Mouse (Mus musculus): ENCODE measurements around the gene Fnbp1. TPM values are rescaled to one million over a fixed set of nuclear protein-coding genes. Genes with fewer than 3 reads are reported as not detected.

The Fnbp1 gene
- polyA plus RNA-seq, 1 experiment = 126 TPM

GRCm38 (mm10) chr2:31068246-31069113 is 73.3 kb downstream of the Fnbp1 start:
- peaks cover 4% of the 10 kb centered on the region; the same call in 1 of the 2 replicates for H3K4me1 ChIP-seq (ENCODE audit: control insufficient read depth, insufficient read depth, low read length)
- H3K27ac ChIP-seq (ENCODE audit: insufficient read depth, low read length) = peak overlapping the region; percentile 89
- no peak for TF ChIP-seq CTCF (IDR thresholded peaks at IDR 0.05; ENCODE audit: extremely low read depth, insufficient read depth, low read length)
- TF ChIP-seq POLR2A (IDR thresholded peaks at IDR 0.05; ENCODE audit: extremely low read depth, insufficient read depth, low read length) = no peak
- no peak overlapping the region for H3K4me3 ChIP-seq (ENCODE audit: insufficient read depth, low read length)

GRCm38 (mm10) chr2:31067696-31068245 is 74.0 kb downstream of the Fnbp1 start:
- no peak for TF ChIP-seq CTCF (IDR thresholded peaks at IDR 0.05; ENCODE audit: extremely low read depth, insufficient read depth, low read length)
- H3K4me1 ChIP-seq (ENCODE audit: control insufficient read depth, insufficient read depth, low read length) = peaks cover 4% of the 10 kb centered on the region; the same call in 1 of the 2 replicates
- H3K27ac ChIP-seq (ENCODE audit: insufficient read depth, low read length) = peak overlapping the region; percentile 26
- no peak overlapping the region for H3K4me3 ChIP-seq (ENCODE audit: insufficient read depth, low read length)

DNA sequence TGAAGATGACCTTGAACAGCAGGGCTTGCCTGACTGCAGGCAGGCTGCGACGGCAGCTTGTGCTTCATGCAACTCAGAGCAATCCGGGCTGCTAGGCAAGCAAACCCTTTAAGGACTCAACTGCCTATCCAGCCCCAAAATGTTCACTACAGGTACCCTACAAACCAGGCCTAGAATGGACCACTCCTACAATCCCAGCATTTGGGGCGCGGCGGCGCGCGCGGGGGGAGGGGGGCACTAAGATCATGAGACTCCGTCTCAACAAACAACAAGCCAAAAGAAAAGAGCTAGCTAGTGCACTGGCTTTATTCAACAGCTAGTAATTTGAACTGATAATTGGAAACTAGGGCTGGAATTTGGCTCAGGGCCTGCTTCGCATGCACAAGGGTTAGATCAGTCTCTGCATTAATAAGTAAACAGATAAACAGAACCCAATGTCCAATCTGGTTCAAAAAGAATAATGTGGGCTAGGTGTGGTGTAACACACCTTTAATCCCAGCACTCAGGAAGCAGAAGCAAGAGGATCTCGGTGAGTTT is 74.7 kb downstream of the Fnbp1 start:
- no peak for TF ChIP-seq CTCF (IDR thresholded peaks at IDR 0.05; ENCODE audit: extremely low read depth, insufficient read depth, low read length)
- TF ChIP-seq POLR2A (IDR thresholded peaks at IDR 0.05; ENCODE audit: extremely low read depth, insufficient read depth, low read length) = no peak
- Histone ChIP-seq H3K27ac (ENCODE audit: insufficient read depth, low read length) (peak overlapping the region; percentile 26), H3K4me1 (ENCODE audit: control insufficient read depth, insufficient read depth, low read length) (peaks cover 5% of the 10 kb centered on the region; the same call in 1 of the 2 replicates), H3K4me3 (ENCODE audit: insufficient read depth, low read length) (no peak overlapping the region)

GRCm38 (mm10) chr2:31066019-31066789 is 75.6 kb downstream of the Fnbp1 start:
- H3K4me3 ChIP-seq (ENCODE audit: insufficient read depth, low read length) = no peak overlapping the region
- H3K27ac ChIP-seq (ENCODE audit: insufficient read depth, low read length) = peak overlapping the region; percentile 26
- peaks cover 5% of the 10 kb centered on the region; the same call in 1 of the 2 replicates for H3K4me1 ChIP-seq (ENCODE audit: control insufficient read depth, insufficient read depth, low read length)
- TF ChIP-seq POLR2A (IDR thresholded peaks at IDR 0.05; ENCODE audit: extremely low read depth, insufficient read depth, low read length) (no peak), CTCF (IDR thresholded peaks at IDR 0.05; ENCODE audit: extremely low read depth, insufficient read depth, low read length) (no peak)

GRCm38 (mm10) chr2:31061868-31062628 is 79.8 kb downstream of the Fnbp1 start:
- Histone ChIP-seq H3K4me1 (ENCODE audit: control insufficient read depth, insufficient read depth, low read length) (peaks cover 1% of the 10 kb centered on the region; the same call in 1 of the 2 replicates), H3K27ac (ENCODE audit: insufficient read depth, low read length) (no peak overlapping the region), H3K4me3 (ENCODE audit: insufficient read depth, low read length) (no peak overlapping the region)
- TF ChIP-seq POLR2A (IDR thresholded peaks at IDR 0.05; ENCODE audit: extremely low read depth, insufficient read depth, low read length) (no peak), CTCF (IDR thresholded peaks at IDR 0.05; ENCODE audit: extremely low read depth, insufficient read depth, low read length) (no peak)

- peaks cover 1% of the 10 kb centered on the region; the same call in 1 of the 2 replicates for H3K4me1 ChIP-seq (ENCODE audit: control insufficient read depth, insufficient read depth, low read length)
- TF ChIP-seq CTCF (IDR thresholded peaks at IDR 0.05; ENCODE audit: extremely low read depth, insufficient read depth, low read length) (no peak), POLR2A (IDR thresholded peaks at IDR 0.05; ENCODE audit: extremely low read depth, insufficient read depth, low read length) (no peak)
- H3K4me3 ChIP-seq (ENCODE audit: insufficient read depth, low read length) = no peak overlapping the region
- no peak overlapping the region for H3K27ac ChIP-seq (ENCODE audit: insufficient read depth, low read length)
Observed at GRCm38 (mm10) chr2:31060787-31061730, 80.7 kb downstream of the Fnbp1 start.

DNA sequence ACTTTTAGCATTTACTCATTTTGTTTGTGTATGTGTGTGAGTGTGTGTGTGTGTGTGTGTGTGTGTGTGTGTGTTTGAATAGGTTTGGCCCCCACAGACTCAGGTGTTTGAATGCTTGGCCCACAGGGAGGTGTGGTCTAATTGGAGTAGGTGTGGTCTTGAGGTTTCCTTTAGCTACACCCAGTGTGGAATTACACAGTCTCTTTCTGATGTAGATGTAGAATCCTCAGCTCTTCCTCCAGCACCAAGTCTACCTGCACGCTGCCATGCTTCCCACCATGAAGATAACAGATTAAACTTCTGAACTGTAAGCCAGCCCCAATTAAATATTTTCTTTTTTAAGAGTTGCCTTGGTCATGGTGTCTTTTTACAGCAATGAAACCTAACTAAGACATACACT is 81.5 kb downstream of the Fnbp1 start:
- no peak overlapping the region for H3K27ac ChIP-seq (ENCODE audit: insufficient read depth, low read length)

DNA sequence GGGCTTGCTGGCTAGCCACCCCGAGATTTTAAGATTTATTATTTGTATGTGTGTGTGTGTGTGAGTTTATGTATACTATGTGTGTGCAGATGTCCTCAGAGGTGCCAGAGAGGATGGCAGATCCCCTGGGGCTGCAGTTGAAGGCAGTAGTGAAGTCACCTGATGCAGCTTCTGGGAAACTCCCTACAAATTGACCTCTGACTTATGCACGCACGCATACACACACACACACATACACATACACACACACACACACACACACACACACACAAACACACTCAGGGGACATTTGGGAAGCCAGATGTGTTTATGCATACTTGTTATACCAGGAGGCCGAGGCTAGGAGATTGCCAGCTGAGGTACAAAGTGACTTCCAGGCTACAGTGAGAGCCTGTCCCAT is 83.4 kb downstream of the Fnbp1 start:
- TF ChIP-seq CTCF (IDR thresholded peaks at IDR 0.05; ENCODE audit: extremely low read depth, insufficient read depth, low read length) (no peak), POLR2A (IDR thresholded peaks at IDR 0.05; ENCODE audit: extremely low read depth, insufficient read depth, low read length) (no peak)

More for the DNA sequence above, 81.5 kb downstream of the Fnbp1 start:
- H3K4me1 ChIP-seq (ENCODE audit: control insufficient read depth, insufficient read depth, low read length) = peaks cover 1% of the 10 kb centered on the region; the same call in 1 of the 2 replicates
- TF ChIP-seq POLR2A (IDR thresholded peaks at IDR 0.05; ENCODE audit: extremely low read depth, insufficient read depth, low read length) = no peak
- no peak for TF ChIP-seq CTCF (IDR thresholded peaks at IDR 0.05; ENCODE audit: extremely low read depth, insufficient read depth, low read length)
- H3K4me3 ChIP-seq (ENCODE audit: insufficient read depth, low read length) = no peak overlapping the region

More for the DNA sequence above, 83.4 kb downstream of the Fnbp1 start:
- Histone ChIP-seq H3K4me1 (ENCODE audit: control insufficient read depth, insufficient read depth, low read length) (peaks cover 1% of the 10 kb centered on the region; the same call in 1 of the 2 replicates), H3K27ac (ENCODE audit: insufficient read depth, low read length) (no peak overlapping the region; the same call in 1 of the 2 replicates), H3K4me3 (ENCODE audit: insufficient read depth, low read length) (no peak overlapping the region)

Data from cortical plate, adult 2 months (tissue).